Mouse (Mus musculus): Measurements from ENCODE around the gene Dpp7.

Gene Dpp7

DNA sequence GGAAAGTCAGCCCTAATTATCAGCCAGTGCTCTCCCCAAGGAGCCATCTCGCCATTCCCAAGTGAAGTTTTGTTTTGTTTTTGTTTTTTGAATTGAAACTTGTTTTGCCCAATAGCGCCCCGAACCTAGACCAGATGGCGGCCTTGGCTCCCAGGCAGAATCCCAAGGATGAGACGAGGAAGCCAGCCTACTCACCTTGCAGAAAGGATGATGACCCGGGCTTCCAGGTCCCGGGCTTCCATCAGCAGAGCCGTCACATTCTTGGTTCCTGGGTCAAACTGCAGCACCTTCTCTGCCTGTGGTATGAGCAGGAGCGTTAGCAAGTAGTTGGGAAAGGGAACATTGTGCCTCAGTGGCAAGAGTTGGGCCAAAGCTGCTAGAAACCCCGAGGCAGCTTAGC, 46.0 kb downstream of the Dpp7 start:
- DNase-seq (ENCODE audit: low spot score): no peak

DNA sequence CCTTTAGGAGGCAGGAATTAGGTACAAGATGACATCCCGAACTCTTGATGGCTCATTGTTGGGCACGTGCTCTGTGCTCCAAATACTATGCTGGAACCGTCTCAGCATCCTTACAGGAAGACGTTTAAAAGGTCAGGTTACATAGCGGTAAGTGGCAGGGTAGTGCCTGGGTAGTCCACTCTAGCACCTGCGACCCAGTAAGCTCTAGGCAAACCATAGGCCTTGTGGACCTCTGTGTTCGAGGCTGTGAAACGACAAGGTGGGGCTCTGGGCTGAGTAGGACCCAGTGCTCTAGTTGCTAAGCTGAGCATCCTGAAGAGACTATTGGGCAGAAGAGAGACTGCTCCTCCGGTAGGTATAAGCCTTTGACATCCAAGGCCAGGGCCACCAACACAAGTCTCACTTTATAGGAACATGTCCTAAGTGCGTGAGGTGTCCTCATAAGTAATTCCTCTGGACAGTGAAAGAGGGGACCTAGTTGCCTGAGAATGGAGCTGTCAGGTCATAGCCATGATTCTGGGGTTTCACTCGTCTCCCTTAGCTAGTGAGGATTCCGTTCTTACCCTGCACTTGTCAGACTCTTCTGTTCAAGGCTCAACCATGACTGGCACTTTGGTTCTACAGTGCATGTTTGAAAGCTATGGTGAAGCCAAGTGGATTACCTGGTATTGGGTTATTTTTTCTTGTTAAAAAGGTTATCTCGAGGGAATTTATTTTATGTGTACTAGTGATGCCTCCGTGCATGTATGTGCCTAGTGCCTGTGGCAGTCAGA, 50.4 kb downstream of the Dpp7 start:
- DNase-seq (ENCODE audit: low spot score): no peak

DNA sequence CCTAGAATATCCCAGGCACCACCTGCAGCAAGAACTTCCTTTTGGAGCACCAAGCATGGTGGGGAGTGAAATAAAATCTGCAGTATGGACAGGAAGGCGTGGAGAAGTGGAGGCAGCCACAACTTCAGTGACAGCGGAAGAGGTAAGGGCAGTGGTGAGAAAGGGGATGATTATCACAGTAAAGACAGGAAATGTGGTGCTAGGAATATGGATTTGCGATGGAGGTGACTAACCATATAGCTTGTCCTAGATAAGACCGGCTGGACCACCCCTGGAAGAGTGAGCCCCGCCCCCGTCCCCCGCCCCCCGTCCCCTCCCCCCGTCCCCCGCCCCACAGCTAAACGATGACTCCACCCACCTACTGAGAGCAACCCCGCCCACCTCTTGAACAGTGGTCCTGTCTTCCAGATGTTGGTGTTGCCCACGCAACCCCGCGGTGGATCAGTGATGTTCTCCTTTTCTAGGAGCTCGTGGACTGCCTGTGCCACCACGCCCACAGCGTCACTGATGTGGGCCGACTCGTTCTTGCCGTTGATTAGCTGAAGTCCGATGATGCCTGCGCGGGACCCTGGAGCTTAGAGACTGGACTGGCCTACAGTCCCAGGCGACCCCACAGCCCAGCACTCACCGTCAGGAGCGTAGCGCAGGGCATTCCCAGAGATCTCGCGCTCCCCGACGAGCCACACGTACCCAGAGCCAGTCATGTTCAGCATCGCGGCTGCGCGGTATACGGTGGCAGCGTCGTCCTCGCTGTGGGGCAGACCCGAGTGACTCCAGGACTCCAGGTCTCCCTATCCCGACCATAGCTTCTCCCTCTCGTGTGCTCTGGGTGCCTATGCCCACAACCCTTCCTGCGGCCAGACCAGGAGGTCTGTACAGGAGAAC, 51.3 kb downstream of the Dpp7 start:
- no peak for DNase-seq (ENCODE audit: low spot score)

DNA sequence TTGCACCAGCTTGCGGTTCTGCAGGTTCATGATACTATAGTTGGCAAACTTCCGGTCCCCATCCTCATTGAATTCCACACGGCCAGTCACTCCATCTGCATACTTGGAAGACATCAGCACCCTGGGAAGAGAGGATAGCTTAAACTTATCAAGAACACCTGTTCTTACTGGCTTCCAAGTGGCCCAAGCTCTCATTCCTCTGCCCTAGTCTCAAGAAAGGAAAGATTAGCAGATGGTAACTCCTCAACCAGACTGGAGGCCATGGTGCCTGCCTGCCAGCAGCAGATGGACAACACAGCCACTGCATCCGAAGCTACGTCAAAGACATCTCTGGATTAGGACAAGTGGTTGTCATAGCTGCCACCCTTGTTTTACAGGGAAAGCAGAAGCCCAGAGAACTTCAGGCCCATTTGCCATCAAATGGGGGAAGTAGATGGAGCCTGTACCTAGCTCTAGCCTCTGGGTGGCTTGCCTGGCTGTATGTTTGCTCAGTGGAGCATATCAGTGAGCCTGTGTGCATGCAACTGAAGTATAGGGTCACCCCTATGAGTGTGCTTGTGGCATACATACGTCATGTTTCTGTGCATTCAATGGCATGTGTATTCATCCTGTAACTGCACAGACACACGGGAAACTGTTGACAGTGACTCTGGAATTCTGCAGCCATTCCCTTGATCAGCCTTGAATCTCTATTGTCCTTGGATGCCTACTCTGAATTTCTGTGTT, 52.1 kb downstream of the Dpp7 start:
- no peak for DNase-seq (ENCODE audit: low spot score)

DNA sequence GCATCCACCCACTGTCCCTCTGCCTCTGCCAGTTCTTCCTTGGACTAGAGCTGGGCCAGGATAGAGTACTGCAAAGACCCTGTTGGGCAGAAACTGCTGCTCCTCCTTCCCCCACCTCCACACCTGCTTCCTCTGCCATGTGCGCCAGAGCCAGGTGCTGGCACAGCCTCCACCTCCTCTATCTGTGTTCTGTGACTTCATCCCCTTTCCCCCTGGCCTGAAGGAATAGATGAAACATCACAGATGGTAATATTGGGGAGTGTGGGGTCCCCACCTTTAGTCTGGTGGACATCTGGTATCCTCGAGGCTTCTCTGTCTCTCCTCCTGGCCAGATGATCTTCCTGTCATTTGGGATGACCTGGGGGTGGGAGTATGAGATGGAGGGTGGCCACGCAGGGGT, 52.7 kb downstream of the Dpp7 start:
- no peak for DNase-seq (ENCODE audit: low spot score)

Measured in spleen, adult 12 weeks (tissue).